Mouse (Mus musculus) CD8-positive naive resting alpha-beta T cell, adult 2 months (primary cell): ENCODE data around the gene Capn15.

ENCODE experiments used
- DNase-seq, 2 experiments: peaks; one replicate each; pipeline ENCODE4 v3.0.0; 2022; ENCODE audit warnings: low read depth in 2 of 2, low spot score in 2 of 2

Gene Capn15

GRCm38 (mm10) chr17:25922120-25922519 is 63.5 kb downstream of the Capn15 start:
- DNase-seq = no peak

DNA sequence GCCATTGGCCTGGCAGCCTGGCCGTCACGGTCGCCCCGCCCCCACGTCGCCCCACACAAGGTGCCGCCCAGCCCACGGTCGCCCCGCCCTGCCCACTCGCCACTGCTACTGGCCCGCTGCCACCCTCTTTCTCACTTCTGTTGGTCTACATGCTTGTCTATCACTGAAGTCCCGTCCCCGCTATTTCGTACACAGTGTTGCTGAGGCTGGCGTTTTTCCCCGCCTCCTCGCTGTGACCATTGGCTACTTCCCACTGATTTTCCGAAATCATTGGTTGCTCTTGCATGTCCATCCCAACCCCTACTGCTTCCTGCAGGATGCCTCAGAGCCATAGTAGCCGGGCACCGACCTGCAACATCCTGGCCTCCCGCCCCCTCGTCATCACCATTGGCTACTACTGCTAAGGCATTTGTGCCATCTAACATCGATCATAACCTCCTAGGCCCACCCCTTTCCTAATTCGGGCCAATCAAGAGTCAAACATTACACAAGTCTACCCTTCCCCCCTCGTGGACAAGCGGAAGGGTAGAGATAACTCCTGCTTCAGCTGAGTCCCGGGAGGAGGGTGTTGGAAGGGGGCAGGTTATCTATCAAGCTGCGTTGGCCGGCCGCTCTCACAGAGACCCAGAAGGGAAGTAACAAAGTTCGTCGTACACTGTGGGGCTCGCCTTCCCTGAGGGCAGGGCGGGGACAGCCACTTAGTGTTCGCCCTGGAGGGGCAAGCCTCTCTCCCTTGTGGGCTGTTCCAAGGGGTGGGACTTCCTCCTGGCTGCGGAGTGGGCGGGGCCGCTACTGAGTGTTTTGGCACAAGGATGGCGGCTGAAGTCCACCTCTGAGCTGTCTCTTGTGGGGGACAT is 65.6 kb downstream of the Capn15 start:
- peak; percentile 98 to 99 for DNase-seq

GRCm38 (mm10) chr17:25919144-25919785 is 66.3 kb downstream of the Capn15 start, which contains the start of gene Rab40c:
Gene Rab40c (minus strand): TSS chr17:25919727.
- no peak for DNase-seq

DNA sequence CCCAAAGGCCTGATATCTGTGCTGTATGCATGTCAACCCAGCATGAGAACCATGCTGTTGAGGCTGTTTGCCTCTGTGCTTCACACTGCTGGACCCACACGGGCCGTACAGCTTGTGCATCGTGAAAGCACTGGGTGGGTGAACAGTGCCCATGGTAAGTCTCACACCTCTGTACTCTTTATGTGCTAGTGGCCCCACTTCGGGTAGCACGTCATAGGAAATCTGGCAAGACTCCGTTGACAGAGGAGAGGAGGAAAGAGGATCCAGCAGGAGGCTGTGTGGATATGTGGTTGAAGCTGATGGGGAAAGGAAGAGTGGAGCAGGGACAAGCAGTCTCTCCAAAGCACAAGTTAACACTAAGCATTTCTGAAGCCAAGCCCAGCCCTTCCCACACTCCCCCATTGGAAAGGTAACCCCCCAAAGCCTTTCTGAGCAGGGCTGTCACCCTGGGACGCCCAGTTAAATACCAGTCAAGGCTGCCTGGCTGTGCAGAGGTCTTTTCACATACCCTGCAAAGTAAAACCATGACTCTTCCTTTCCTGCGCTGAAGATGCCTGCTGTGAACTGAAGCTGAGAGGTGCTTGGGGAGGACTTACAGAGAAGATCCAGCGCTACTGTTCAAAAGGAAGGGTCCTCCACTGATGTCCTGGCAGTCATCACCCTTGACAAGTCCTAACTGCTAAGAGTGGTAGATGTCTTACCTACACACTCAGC is 67.4 kb downstream of the Capn15 start:
- DNase-seq = no peak

- DNase-seq = no peak
These were observed 68.5 kb downstream of the Capn15 start for GRCm38 (mm10) chr17:25916931-25917647.

GRCm38 (mm10) chr17:25914295-25914694 is 71.3 kb downstream of the Capn15 start:
- no peak for DNase-seq

GRCm38 (mm10) chr17:25913877-25914275 is 71.7 kb downstream of the Capn15 start:
- no peak for DNase-seq

GRCm38 (mm10) chr17:25913186-25913876 is 72.3 kb downstream of the Capn15 start:
- no peak for DNase-seq

GRCm38 (mm10) chr17:25911816-25912215 is 73.8 kb downstream of the Capn15 start:
- no peak for DNase-seq
